Mouse (Mus musculus): ENCODE measurements at regions not wholly inside any gene's neighbourhood (a gene's known extent, or its start where the extent isn't known, plus 50 kb on each side); places are given as distances from the start of the nearest gene placed in this dataset.

- TF ChIP-seq CTCF (IDR thresholded peaks at IDR 0.05; ENCODE audit: low read depth, low read length) (no peak), POLR2A (IDR thresholded peaks at IDR 0.05; ENCODE audit: extremely low read depth, insufficient read depth, low read length) (no peak)
Measured at GRCm38 (mm10) chr4:87401316-87402172, 171.3 kb upstream of the Slc24a2 start.

Data from liver, adult 2 months (tissue).